Mouse (Mus musculus): ENCODE results near the gene Ubqln1. TPM values are rescaled to one million over a fixed set of nuclear protein-coding genes. Genes with fewer than 3 reads are reported as not detected.

The Ubqln1 gene
- 116 and 132 TPM in 2 replicates for polyA plus RNA-seq (2015; fragmentation: Nextera tagmentation; extraction: Ambion mirVana)

GRCm38 (mm10) chr13:58215592-58216341 lies at the start of gene Ubqln1:
Ubqln1 (minus strand) TSS chr13:58215653.
- no peaks in the 10 kb centered on the region for H3K36me3 ChIP-seq
- peak within 1 kb of the TSS; percentile 98 for H3K9ac ChIP-seq (replicated peaks)

DNA sequence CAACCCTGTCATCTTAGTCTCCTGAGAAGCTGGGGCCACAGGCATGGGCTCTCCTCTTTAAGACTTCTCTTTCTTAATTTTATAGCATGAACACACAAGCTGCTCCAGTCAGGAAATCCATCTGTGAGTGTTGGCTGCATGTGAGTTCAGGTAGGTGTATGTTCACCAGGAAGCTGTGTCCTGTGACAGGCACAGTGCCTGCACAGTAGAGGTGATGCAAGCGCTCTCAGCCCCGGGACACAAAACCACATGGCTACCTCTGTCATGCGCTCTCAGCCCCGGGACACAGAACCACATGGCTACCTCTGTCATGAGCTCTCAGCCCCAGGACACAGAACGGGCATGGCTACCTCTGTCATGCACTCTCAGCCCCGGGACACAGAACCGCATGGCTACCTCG lies 48.1 kb upstream of the Ubqln1 start:
- Histone ChIP-seq H3K27ac (no peak overlapping the region), H3K27me3 (no peaks in the 10 kb centered on the region), H3K4me1 (replicated peaks) (no peaks in the 10 kb centered on the region), H3K4me3 (replicated peaks) (no peak overlapping the region), H3K9me3 (no peaks in the 10 kb centered on the region), H3K9ac (replicated peaks) (no peak overlapping the region), H3K36me3 (peaks cover 19% of the 10 kb centered on the region), H3K4me2 (replicated peaks) (no peak overlapping the region)
- 92% methylated on average over 8 of the region's 8 CpGs for WGBS
- ATAC-seq, result no peak

More at GRCm38 (mm10) chr13:58215592-58216341, at the start of gene Ubqln1:
- H3K27me3 ChIP-seq, result peaks cover 5% of the 10 kb centered on the region; the same call in 1 of the 2 replicates
- ATAC-seq, result peak; percentile 95
- H3K27ac ChIP-seq, result peak within 1 kb of the TSS; percentile 90
- WGBS, result 4% methylated on average over 57 of the region's 62 CpGs
- H3K4me2 ChIP-seq (replicated peaks), result peak within 1 kb of the TSS; percentile 79
- H3K4me3 ChIP-seq (replicated peaks), result peak within 1 kb of the TSS; percentile 99
- H3K9me3 ChIP-seq, result no peaks in the 10 kb centered on the region
- H3K4me1 ChIP-seq (replicated peaks), result peaks cover 34% of the 10 kb centered on the region

- H3K27ac ChIP-seq, result no peak overlapping the region
- H3K9ac ChIP-seq (replicated peaks), result no peak overlapping the region
- H3K36me3 ChIP-seq, result peaks cover 26% of the 10 kb centered on the region
- H3K4me3 ChIP-seq (replicated peaks), result no peak overlapping the region
- WGBS, result 86% methylated on average over 4 of the region's 4 CpGs
- no peaks in the 10 kb centered on the region for H3K27me3 ChIP-seq
- H3K4me1 ChIP-seq (replicated peaks), result no peaks in the 10 kb centered on the region
- H3K4me2 ChIP-seq (replicated peaks), result no peak overlapping the region
- no peaks in the 10 kb centered on the region for H3K9me3 ChIP-seq
- no peak for ATAC-seq
Observed at GRCm38 (mm10) chr13:58261674-58262073, 46.2 kb upstream of the Ubqln1 start.

DNA sequence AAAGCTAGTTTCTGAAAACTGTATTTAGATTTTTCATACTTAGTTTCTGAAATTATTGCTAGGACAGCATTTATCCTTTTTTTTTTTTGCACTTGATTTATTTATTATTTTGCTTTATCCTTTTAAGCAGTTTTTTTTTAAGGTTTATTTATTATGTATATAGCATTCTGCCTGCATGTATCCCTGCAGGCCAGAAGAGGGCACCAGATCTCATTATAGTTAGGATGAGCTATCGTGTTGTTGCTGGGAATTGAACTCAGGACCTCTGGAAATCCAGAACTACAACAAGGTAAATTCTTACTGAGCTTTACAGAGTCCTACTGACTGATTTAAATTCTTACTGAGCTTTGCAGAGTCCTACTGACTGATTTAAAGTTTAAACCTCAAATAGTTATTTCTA lies 37.8 kb upstream of the Ubqln1 start:
- ATAC-seq, result no peak
- Histone ChIP-seq H3K4me1 (replicated peaks) (no peaks in the 10 kb centered on the region), H3K27ac (no peak overlapping the region), H3K9me3 (no peaks in the 10 kb centered on the region), H3K27me3 (no peaks in the 10 kb centered on the region), H3K36me3 (peaks cover 42% of the 10 kb centered on the region), H3K4me3 (replicated peaks) (no peak overlapping the region), H3K4me2 (replicated peaks) (no peak overlapping the region), H3K9ac (replicated peaks) (no peak overlapping the region)
- WGBS, result 89% methylated on average over 1 of the region's 1 CpGs

DNA sequence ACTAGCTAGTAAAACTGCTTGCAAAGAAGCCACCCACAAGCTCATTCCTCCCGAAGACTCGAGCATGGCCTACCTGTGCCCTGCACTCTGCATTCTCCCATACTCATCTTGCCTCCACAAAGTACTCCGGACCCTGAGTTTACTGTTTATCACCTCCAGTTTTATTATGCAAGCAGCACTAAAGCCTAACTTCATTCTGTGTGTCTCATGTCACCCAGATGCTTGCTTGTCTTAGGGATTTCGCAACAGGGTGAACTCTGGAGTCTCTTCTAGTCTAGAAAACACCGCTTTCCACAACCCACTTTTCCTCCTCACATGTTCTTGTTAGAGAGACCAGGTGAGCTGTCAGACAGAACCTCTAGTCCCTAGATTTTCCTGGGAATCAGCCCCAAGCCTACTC lies 33.5 kb upstream of the Ubqln1 start:
- 94% methylated on average over 5 of the region's 5 CpGs for WGBS
- no peak for ATAC-seq
- no peak overlapping the region for H3K9ac ChIP-seq (replicated peaks)

GRCm38 (mm10) chr13:58236536-58236935 lies 21.1 kb upstream of the Ubqln1 start:
- no peak overlapping the region for H3K9ac ChIP-seq (replicated peaks)
- no peaks in the 10 kb centered on the region for H3K4me1 ChIP-seq (replicated peaks)
- ATAC-seq, result no peak
- no peaks in the 10 kb centered on the region for H3K27me3 ChIP-seq
- no peaks in the 10 kb centered on the region for H3K9me3 ChIP-seq
- WGBS, result 88% methylated on average over 7 of the region's 7 CpGs
- no peak overlapping the region for H3K27ac ChIP-seq
- no peak overlapping the region for H3K4me3 ChIP-seq (replicated peaks)
- no peak overlapping the region for H3K4me2 ChIP-seq (replicated peaks)
- H3K36me3 ChIP-seq, result peaks cover 31% of the 10 kb centered on the region

More for the DNA sequence above, 33.5 kb upstream of the Ubqln1 start:
- Histone ChIP-seq H3K4me2 (replicated peaks) (no peak overlapping the region), H3K27me3 (no peaks in the 10 kb centered on the region), H3K4me3 (replicated peaks) (no peak overlapping the region), H3K9me3 (no peaks in the 10 kb centered on the region), H3K27ac (no peak overlapping the region), H3K4me1 (replicated peaks) (no peaks in the 10 kb centered on the region), H3K36me3 (peaks cover 37% of the 10 kb centered on the region)

DNA sequence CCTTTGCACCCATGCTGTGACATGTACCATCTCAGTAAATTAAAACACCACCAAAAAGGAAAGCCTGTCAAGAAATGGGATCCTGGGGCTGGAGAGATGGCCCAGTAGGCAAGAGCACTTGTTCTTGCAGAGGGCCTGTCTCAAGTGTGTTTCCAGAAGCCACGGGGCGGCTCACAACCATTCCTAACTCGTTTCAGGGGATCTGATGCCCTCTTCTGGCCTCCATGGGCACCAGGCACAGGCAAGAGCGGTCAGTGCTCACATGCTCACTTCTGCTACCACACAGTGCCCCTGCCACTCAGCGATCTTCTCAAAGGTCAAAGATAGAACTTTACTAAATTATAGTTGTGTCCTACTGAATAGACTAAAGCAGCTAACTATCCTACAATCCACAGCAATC lies 17.2 kb upstream of the Ubqln1 start:
- no peaks in the 10 kb centered on the region for H3K9me3 ChIP-seq
- no peak overlapping the region for H3K9ac ChIP-seq (replicated peaks)
- H3K4me2 ChIP-seq (replicated peaks), result no peak overlapping the region
- H3K27ac ChIP-seq, result no peak overlapping the region
- H3K36me3 ChIP-seq, result peaks cover 22% of the 10 kb centered on the region
- H3K4me1 ChIP-seq (replicated peaks), result no peaks in the 10 kb centered on the region
- 59% methylated on average over 5 of the region's 5 CpGs for WGBS
- H3K4me3 ChIP-seq (replicated peaks), result no peak overlapping the region
- H3K27me3 ChIP-seq, result no peaks in the 10 kb centered on the region
- ATAC-seq, result no peak

DNA sequence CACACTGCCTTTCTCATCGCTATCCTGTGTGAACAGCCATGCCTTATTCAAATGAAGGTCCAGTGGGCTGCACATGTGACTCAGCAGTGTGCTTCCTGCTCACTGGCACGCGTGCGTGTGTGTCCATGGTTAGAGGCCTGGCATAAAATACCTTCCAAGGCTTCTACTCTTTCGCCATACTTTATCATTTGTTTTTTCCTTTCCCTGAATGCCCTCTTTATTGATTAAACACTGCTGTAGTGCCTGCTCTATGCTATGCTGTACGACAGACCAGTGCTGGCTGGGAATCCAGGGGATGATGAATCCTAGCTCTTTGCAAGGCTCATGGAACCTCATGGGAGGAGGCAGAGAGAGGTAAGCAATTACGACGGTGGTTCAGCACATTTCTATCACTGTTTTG lies 16.6 kb upstream of the Ubqln1 start:
- Histone ChIP-seq H3K36me3 (peaks cover 22% of the 10 kb centered on the region), H3K27me3 (no peaks in the 10 kb centered on the region), H3K4me1 (replicated peaks) (no peaks in the 10 kb centered on the region), H3K9me3 (peaks cover 3% of the 10 kb centered on the region; the same call in 1 of the 2 replicates), H3K27ac (no peak overlapping the region), H3K4me3 (replicated peaks) (no peak overlapping the region), H3K4me2 (replicated peaks) (no peak overlapping the region), H3K9ac (replicated peaks) (no peak overlapping the region)
- WGBS, result 93% methylated on average over 8 of the region's 8 CpGs
- no peak for ATAC-seq

DNA sequence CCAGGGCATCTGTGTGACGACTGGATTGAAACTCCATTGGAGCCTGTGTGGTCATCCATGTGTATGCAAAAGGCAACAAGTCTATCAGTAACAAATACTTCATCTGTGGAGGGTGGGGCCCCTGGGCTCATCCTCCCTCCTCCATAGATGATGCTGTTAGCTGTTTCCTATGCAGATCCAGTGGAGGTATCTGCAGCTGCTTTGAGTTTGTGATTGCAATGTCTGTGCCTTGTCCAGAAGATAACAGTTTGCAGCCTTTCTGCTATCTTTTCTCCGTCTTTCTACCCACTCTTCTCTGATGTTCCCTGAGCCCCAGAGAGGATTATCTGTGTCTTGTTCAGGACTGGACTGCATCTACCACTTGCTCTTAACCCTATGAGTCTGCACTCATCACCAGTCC lies 13.2 kb upstream of the Ubqln1 start:
- H3K4me3 ChIP-seq (replicated peaks), result no peak overlapping the region
- no peaks in the 10 kb centered on the region for H3K27me3 ChIP-seq
- no peak overlapping the region for H3K27ac ChIP-seq
- peaks cover 8% of the 10 kb centered on the region; the same call in 1 of the 2 replicates for H3K9me3 ChIP-seq
- H3K9ac ChIP-seq (replicated peaks), result no peak overlapping the region
- peaks cover 6% of the 10 kb centered on the region; the same call in 1 of the 2 replicates for H3K36me3 ChIP-seq
- no peak overlapping the region for H3K4me2 ChIP-seq (replicated peaks)
- 85% methylated on average over 2 of the region's 2 CpGs for WGBS
- ATAC-seq, result no peak
- no peaks in the 10 kb centered on the region for H3K4me1 ChIP-seq (replicated peaks)

GRCm38 (mm10) chr13:58225694-58226093 lies 10.2 kb upstream of the Ubqln1 start:
- Histone ChIP-seq H3K4me3 (replicated peaks) (no peak overlapping the region), H3K27me3 (no peaks in the 10 kb centered on the region), H3K9me3 (peaks cover 8% of the 10 kb centered on the region; the same call in 1 of the 2 replicates), H3K27ac (no peak overlapping the region), H3K4me1 (replicated peaks) (no peaks in the 10 kb centered on the region), H3K36me3 (no peaks in the 10 kb centered on the region), H3K4me2 (replicated peaks) (no peak overlapping the region), H3K9ac (replicated peaks) (no peak overlapping the region)
- ATAC-seq, result no peak
- 50% methylated on average over 8 of the region's 8 CpGs for WGBS

- ATAC-seq, result no peak
- no peak overlapping the region for H3K4me3 ChIP-seq (replicated peaks)
- H3K4me1 ChIP-seq (replicated peaks), result peaks cover 7% of the 10 kb centered on the region
Observed at GRCm38 (mm10) chr13:58220206-58220605, 4.8 kb upstream of the Ubqln1 start.

GRCm38 (mm10) chr13:58217536-58217935 lies 2.1 kb upstream of the Ubqln1 start:
- Histone ChIP-seq H3K27ac (no peak overlapping the region), H3K9ac (replicated peaks) (no peak overlapping the region), H3K4me2 (replicated peaks) (no peak overlapping the region), H3K27me3 (peaks cover 5% of the 10 kb centered on the region; the same call in 1 of the 2 replicates), H3K9me3 (no peaks in the 10 kb centered on the region), H3K4me3 (replicated peaks) (no peak overlapping the region), H3K36me3 (no peaks in the 10 kb centered on the region), H3K4me1 (replicated peaks) (peaks cover 26% of the 10 kb centered on the region)
- 95% methylated on average over 2 of the region's 2 CpGs for WGBS
- no peak for ATAC-seq

More at GRCm38 (mm10) chr13:58220206-58220605, 4.8 kb upstream of the Ubqln1 start:
- Histone ChIP-seq H3K27ac (no peak overlapping the region), H3K36me3 (no peaks in the 10 kb centered on the region), H3K9ac (replicated peaks) (no peak overlapping the region), H3K4me2 (replicated peaks) (no peak overlapping the region), H3K27me3 (peaks cover 5% of the 10 kb centered on the region; the same call in 1 of the 2 replicates), H3K9me3 (no peaks in the 10 kb centered on the region)
- 83% methylated on average over 3 of the region's 3 CpGs for WGBS

Measured in midbrain, embryonic 13.5 days (tissue).